Mouse (Mus musculus) yolk sac, embryonic 10.5 days (tissue): Measurements from ENCODE around the gene Hist1h2ad.
"Not testable (repeated sequence)": the region's sequence is repeated elsewhere in the genome, so short reads cannot be mapped to it uniquely, and the experiment has no call there.

Experiments
- DNase-seq: peaks from one replicate; pipeline ENCODE4 v3.0.0-alpha.2; 2017; ENCODE audit warnings: low spot score

Gene Hist1h2ad

GRCm38 (mm10) chr13:23564482-23564881 lies 9.7 kb upstream of the Hist1h2ad start:
- DNase-seq: no peak

- peak; percentile 49 for DNase-seq
Observed at GRCm38 (mm10) chr13:23570261-23571021, 3.7 kb upstream of the Hist1h2ad start.

GRCm38 (mm10) chr13:23571022-23571503 lies 3.1 kb upstream of the Hist1h2ad start, which contains the start of the genes Hist1h2ae and Hist1h2bg:
Hist1h2ae (minus strand) TSS chr13:23571220.
Hist1h2bg (plus strand) TSS chr13:23571396.
- peak; percentile 94 for DNase-seq

- peak; percentile 62 for DNase-seq
Observed at GRCm38 (mm10) chr13:23571504-23572217, 2.5 kb upstream of the Hist1h2ad start.

GRCm38 (mm10) chr13:23572218-23573033 lies 1.8 kb upstream of the Hist1h2ad start:
- no peak for DNase-seq

DNA sequence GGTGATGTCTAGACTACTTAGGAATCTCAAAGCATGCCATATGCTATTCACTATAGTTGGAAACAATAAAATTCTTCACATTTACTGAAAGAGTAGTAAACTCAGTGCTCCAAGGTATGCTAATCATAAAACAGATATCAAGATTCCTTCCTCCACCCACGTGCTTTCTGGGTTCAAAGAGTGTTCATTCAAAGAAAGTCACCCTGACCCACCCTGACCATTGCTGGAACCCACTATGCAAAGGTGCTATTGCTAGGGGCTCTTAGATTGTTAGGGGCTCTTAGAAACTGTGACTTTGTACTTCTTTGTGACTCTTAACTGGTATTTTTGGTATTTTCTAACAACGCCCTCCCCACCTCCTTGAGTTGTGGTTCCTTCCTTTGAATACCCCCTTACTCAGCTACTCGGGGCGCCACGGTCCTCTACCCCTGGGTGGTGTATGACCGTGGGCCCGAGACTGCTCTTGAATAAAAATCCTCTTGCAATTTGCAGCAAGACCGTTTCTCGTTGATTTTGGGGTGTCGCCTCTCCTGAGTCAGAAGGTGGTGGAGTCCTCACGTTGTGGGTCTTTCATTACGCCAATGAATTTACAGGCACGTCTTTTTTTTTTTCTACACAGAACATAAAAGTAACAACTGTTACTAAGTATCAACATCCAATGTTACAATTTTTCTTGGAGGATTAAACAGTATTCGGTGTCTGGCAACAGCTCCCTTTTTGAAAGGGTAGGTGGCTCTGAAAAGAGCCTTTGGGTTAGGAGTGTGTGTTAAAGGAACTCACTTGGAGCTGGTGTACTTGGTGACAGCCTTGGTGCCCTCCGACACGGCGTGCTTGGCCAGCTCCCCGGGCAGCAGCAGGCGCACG lies 915 bp upstream of the Hist1h2ad start:
- DNase-seq: peak; percentile 33

DNA sequence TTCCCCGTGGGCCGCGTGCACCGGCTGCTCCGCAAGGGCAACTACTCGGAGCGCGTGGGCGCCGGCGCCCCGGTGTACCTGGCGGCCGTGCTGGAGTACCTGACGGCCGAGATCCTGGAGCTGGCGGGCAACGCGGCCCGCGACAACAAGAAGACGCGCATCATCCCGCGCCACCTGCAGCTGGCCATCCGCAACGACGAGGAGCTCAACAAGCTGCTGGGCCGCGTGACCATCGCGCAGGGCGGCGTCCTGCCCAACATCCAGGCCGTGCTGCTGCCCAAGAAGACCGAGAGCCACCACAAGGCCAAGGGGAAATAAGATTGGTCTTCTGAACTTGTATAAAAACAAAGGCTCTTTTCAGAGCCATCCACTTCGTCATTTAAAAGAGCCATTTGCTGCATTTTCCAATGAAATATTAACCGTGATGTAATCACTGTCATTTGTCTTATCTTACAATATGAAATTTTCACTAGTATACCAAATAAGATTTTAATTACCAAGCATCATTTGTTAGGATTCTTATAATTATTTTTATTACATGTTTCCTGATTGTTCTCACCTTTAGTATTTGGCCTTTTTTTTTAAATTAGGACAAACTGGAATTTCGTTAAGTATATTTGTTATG lies 477 bp downstream of the Hist1h2ad start:
- not testable (repeated sequence) for DNase-seq

DNA sequence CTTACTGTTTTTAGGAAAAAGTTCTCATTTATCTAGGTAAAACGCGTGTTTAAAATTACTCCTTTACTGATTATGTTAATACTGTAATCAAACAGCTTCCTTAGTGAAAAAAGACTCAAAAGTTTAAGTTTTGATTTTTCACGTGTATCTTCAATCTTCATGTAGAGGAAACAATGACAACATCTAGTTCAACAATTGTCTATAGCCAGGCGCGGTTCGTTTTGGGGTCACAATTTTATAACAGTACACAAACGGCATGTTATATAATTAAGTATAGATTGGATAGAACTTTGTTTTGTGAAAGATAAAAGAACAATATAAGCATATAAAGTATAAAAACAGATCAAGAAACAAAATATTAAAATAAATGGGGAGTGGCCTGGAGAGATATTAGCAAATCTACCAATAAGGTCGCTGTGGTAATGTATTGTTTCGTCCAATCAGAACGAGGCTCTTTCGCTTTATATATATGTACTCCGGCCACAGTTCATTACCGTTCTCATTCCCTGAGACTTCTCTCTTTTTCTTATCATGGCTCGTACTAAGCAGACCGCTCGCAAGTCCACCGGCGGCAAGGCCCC lies 1.2 kb downstream of the Hist1h2ad start, which contains the start of gene Hist1h3d:
TSS of gene Hist1h3d (plus strand) at position 493 of the 581 bp plus-strand sequence.
- DNase-seq: peak; percentile 89

- peak; percentile 33 for DNase-seq
Observed at GRCm38 (mm10) chr13:23575864-23576313, 1.7 kb downstream of the Hist1h2ad start.

DNA sequence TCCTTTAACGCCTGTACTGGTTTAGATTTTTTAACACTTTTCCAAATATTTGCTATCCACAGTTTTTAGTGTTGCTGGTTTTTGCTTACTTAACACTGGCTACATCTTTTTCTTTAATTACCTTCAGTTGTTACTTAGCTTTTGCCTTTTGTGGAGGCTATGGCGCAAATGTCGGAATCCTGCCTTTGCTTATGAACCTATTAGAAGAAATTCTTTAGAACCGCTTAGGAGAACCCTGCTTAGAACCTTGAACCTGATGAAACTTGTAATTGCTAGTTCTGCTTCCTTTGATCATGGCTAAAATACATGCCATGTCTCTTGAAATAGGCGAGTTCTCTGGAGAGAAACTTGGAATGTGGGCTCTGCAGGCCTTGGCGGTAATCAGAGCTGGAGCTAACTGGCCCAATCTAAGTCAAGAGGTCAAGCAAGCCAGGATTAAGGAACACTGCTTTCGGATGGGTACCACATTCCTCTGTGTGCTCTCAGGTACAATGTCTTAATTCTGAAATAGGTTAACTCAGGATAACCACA lies 2.2 kb downstream of the Hist1h2ad start:
- DNase-seq: peak; percentile 68

- DNase-seq: no peak
Observed at GRCm38 (mm10) chr13:23576906-23577639, 2.9 kb downstream of the Hist1h2ad start.

- no peak for DNase-seq
Observed at GRCm38 (mm10) chr13:23577835-23578234, 3.7 kb downstream of the Hist1h2ad start.

DNA sequence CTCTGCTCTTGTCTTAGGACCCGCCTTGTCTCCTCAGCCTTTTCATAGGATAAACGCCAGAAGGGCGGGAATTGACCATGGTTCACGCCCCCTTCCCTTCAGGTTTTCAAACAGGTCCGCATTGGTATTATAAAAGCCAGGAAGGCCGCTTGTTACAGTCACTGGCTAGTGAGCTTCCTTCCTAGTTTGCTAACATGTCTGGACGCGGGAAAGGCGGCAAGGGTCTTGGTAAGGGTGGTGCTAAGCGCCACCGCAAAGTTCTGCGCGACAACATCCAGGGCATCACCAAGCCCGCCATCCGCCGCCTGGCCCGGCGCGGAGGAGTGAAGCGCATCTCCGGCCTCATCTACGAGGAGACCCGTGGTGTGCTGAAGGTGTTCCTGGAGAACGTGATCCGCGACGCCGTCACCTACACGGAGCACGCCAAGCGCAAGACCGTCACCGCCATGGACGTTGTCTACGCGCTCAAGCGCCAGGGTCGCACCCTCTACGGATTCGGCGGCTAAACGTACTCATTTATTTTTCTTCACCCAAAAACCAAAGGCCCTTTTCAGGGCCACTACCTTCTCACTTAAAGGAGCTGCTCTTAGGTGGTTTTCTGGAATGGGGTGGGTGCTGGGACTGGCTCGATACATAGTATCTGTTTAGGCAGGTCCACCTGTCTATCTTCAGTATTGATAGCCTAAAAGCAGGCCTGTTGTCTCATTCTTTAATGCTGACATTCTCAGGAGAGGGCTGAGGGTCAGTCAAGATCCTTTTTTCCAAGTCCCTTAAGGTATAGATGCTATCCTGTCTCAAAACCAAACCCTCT lies 7.4 kb downstream of the Hist1h2ad start, which contains the start of gene Hist1h4d:
TSS of gene Hist1h4d (plus strand) at position 191 of the 811 bp plus-strand sequence.
- DNase-seq: peak; percentile 99

DNA sequence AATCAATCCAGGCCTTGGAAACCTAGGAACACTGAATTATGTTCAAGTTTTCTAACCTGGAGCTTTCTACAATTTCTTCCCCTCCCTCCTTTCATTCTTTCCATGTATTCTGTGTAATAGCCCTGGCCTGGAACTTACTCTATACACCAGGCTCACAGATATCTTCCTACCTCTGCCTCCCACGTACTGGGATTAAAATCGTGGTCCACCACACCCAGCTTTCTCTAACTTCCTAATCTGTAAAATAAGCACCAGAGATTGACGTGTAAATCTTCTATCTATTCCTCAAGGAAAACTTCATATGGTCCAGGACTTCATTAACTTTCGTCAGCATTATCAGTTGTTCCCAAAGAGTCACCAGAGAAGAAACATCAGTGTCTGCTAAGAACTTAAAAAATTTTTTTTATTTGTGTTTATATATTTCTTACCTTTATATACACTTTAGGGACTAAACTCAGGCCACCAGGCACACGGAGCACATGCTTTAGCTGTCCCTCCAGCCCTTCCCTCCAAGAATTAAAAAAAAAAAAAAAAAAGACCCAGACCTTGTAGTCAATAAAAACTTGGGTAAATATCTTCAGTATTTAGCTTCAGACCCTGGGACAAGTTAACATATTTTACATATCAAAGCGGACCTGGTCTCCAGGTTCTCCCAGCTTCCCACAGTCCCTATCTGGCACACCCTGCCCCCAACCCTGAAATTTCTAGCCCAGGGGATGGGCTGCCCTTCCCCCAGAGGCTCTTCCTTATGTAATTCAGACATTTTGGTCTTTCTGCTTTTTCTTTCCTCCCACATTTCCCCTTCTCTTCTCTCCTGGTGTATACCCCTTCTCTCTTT lies 8.3 kb downstream of the Hist1h2ad start:
- no peak for DNase-seq

- no peak for DNase-seq
Observed at GRCm38 (mm10) chr13:23583387-23584068, 9.3 kb downstream of the Hist1h2ad start.

- no peak for DNase-seq
Observed at GRCm38 (mm10) chr13:23584331-23584730, 10.2 kb downstream of the Hist1h2ad start.

GRCm38 (mm10) chr13:23585029-23585441 lies 10.9 kb downstream of the Hist1h2ad start:
- peak; percentile 79 for DNase-seq
